Mouse (Mus musculus): ENCODE measurements around the gene Slc16a5.

Slc16a5 gene

GRCm38 (mm10) chr11:115516942-115517341, 54.7 kb downstream of the Slc16a5 start:
- DNase-seq = no peak

GRCm38 (mm10) chr11:115518693-115519092, 56.4 kb downstream of the Slc16a5 start:
- DNase-seq = no peak

DNA sequence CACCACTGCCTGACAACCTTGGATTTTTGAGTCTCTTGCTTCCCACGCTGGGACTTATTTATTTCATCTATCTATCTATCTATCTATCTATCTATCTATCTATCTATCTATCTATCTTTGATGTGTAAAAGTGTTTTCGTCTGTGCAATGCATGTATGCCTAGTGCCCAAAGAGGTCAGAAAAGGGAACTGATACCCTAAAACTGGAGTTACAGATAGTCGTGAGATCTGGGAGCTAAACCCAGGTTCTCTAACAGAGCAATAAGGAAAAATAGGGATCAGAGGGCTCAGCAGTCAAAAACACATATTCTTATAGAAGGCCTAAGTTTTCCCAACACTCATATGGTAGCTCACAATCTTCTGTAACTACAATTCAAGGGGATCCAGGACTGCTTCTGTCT, 57.3 kb downstream of the Slc16a5 start:
- no peak for DNase-seq

- DNase-seq = no peak
Measured at GRCm38 (mm10) chr11:115520218-115520617, 57.9 kb downstream of the Slc16a5 start.

DNA sequence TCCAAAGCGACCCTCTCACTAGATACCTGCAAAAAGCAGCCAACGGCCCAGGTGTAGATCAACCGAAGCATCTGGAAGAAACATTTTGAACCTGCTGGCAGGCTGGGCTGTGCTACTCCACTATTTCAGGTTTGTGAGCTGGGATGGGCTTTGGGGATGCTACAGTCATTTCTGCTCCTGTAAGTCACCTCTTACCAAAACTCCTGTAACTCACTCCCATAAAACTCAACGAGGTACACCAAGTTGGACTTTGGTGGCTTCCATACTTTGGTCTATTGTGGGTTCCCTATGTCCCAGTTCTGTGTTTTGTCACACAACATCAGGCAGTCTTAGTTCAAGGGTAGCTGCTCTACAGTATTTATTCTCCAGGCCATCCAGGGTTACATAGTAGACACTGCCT, 58.8 kb downstream of the Slc16a5 start:
- DNase-seq = no peak

- no peak for DNase-seq
Measured at GRCm38 (mm10) chr11:115522238-115522637, 60.0 kb downstream of the Slc16a5 start.

DNA sequence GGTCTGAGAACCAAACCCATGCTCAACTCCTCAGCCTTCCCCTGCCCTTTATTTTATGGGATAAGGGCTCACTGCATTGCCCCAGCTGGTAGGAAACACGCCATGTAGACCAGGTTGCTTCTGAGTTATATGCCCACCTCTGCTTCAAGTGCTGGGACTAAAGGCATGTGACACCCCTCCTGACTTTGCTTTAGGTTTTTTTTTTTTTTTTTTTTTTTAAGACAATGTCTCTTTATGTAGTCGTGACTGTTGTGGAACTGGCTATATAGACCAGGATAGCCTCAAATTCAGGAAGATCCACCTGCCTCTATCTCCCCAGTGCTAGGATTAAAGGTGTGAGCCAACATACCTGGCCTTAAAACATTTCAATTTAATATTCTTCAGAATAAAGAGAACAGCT, 60.4 kb downstream of the Slc16a5 start:
- DNase-seq = no peak
